Mouse (Mus musculus) cerebellum, postnatal 14 days (tissue): Measurements from ENCODE around the gene Cox20.
"Not testable (repeated sequence)": the region's sequence is repeated elsewhere in the genome, so short reads cannot be mapped to it uniquely, and the experiment has no call there.

Experiments used
- DNase-seq, 2 experiments: peaks; one replicate each; pipeline ENCODE4 v3.0.0; 2021; ENCODE audit warnings: mixed read lengths in 2 of 2

Cox20 gene

DNA sequence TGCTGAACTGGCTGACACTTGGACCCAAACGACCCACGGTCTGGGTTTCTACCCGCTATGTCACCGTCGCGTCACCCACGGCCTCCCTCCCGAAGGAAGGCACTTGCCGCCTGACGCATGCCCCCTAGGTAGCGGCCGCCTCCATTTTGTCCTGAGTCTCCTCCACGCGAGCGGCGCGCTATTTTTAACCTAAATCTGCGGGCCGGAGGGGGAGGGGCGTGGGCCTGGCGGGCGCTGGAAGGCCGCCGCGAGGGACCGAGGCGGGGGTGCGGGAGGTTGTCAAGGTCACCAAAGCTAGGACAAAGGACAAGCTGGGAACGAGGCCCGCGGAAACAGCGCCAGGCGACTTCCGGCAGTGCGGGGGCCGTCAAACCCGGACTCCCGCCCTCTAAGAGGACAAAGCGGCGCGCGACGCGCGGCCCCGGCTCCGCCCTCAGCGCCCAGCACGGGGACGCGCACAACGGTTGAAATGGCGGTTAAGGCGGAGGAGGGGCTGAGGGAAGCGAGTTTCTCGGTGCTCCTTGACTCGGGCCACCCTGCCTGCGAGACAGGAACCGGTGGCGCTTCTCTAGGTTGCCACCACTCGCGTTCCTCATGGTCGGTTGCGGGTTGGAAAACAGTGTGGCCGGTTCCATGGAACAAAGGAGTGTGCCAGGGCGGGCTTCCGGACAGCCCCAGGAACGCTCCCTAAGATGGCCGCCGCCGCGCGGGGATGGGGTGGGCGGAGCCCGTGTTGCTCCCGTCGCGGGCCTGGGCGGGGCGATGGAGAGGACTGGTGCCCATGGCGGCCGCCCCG is at the start of gene Cox20:
TSS of gene Cox20 (plus strand) at position 742 of the 796 bp plus-strand sequence.
- peak; percentile 98 for DNase-seq

DNA sequence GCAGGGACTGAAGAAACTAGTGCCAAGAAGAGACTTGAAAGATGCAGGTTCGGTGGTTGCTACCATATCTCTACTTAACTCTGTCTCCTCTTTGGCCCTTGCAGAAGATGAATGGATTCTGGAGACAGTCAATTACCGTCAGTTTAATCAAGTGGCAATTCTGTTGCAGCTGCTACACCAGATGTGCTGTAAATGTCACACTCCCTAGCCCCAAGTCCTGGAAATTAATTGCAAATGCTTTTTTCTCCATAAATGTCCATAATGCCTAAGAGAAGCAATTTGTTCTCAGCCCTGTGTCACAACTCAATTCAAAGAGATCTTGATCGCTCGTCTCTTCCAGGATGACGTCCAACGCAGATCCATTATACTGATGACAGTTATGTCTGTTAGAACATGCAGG is 48.3 kb upstream of the Cox20 start:
- no peak for DNase-seq

GRCm38 (mm10) chr1:178275174-178275730 is 43.7 kb upstream of the Cox20 start:
- DNase-seq, result no peak

GRCm38 (mm10) chr1:178275738-178276053 is 43.2 kb upstream of the Cox20 start:
- no peak for DNase-seq

- DNase-seq, result peak; percentile 85
These were observed 42.6 kb upstream of the Cox20 start for GRCm38 (mm10) chr1:178276054-178276911.

DNA sequence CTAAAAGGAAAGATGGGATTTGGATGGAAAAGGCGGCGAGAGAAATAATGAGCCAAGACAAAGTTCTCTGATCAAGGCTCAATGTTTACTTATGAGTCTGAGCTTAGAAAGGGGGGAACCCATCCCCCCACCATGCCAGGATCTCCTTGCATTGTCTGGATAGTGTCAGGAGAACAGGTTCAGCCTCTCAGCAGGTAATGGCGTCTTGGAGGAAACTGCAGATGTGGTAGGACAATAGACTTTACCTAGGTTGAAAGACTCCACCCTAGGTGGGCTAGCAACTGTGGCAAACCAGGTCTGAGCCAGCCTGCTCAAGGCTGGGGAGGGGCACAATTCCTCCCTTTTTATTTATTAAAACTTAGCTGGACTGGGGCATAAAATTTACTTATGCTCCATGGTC is 35.6 kb upstream of the Cox20 start:
- not testable (repeated sequence) for DNase-seq

DNA sequence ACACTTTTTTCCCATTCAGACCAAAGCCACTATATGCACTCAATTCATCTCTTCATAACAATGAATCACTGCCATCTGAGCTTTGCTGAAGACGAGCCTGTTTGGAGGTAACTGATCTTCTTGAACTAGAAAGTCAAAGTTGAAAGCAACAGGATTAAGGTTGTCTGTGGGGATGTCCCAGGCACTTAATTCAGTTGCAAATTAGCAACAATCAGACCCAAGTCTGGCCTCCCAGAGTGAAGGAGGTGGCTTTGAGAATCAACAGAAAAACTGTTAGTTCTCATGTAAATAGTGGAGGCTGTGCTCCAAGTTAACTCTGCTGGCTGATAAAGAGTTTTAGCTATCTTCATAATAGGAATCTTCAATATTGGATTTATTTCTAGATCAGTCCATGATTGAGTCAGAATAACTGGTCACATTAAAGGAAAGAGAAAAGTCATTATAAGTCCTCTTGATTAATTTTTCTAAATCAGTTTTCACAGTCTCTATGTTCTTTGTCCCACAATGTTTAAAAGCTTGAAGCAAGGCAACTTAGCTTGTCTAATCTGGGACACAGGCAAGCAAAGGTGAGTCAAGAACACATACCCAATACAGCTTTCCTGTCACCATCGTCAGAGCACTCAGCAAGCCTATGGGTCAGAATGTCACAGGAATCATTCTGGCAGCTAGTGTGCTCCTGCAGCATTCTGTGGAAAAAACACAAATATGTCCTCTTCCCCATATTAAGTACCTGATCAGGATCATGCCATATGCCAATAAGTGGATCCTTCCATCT is 34.8 kb upstream of the Cox20 start:
- no peak for DNase-seq

DNA sequence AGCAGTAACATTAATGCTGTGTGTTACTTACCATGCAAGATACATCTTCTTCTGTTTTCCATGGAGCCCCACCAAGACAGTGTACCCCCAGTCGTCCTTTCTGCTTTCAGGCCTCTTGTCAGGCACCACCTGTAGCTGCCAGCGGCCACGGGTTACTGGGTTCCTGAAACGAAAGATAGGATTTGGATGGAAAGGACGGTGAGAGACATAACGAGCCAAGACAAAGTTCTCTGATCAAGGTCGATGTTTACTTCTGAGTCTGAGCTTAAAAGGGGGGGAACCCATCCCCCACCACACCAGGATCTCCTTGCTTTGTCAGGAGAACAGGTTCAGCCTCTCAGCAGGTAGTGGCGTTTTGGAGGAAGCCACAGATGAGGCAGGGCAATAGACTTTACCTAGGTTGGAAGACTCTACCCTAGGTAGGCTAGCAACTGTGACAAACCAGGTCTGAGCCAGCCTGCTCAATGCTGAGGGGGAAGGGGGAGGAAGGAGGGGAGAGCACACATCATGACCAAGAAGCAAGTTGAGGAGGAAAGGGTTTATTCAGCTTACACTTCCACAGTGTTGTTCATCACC is 31.2 kb upstream of the Cox20 start:
- no peak for DNase-seq

GRCm38 (mm10) chr1:178291716-178292115 is 27.2 kb upstream of the Cox20 start:
- DNase-seq, result no peak

GRCm38 (mm10) chr1:178294051-178294450 is 24.9 kb upstream of the Cox20 start:
- DNase-seq, result no peak

DNA sequence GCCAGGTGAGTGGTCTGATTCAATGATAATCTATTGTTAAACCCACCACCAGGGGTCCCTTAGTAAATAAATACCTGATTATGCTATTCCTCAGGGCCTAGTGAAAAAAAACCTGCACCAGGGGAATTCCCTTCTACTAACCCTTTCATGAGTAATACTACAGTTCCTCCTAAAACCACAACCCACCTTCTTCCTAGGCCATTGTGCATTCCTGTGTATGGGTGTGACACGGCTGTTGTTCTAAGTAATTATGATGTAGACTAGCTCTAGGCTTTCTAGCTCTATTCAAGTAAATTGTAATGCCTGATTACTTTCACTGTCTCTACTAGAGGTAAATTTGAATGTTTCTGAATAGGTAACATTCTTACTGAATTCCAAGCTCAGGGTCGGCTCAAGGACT is 17.7 kb upstream of the Cox20 start:
- not testable (repeated sequence) for DNase-seq

DNA sequence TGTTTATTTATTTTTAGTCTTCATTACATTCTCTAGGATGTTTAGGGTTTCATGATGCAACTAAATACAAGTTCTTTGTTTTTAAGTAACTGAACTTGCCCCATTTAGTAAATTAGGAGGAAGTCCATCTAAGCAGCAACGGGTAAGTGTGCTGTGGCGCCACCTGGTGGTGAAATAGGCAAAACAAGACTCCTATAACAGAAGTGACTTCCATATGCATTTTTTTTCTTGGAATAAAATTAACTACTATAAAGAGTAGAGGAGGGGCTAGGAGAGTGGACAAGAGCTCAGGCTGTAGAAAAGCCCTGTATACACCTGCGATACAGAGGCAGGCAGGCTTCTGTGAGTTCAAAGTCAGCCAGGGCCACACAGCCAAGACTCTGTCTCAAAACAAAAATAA is 15.5 kb upstream of the Cox20 start:
- peak; percentile 84 to 88 for DNase-seq

DNA sequence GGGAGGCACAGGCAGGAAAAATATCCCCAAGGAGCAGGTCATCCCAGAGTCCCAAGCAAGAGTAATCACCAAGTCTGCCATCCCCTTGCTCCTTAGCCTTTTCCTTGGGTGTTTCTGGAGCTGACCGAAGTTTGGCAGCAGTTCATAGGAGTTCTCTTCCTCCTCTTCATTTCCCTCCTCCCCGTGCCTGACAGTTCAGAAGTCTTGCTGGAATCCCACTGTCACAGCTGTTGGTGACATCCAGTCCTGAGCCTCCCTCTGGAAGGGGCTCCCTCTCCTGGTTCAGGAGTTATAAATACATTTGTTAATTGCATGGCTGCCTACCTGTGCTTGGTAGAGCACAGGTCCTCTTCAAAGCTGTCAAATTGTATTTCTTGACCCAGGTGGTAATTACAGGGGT is 9.4 kb upstream of the Cox20 start:
- DNase-seq, result no peak

DNA sequence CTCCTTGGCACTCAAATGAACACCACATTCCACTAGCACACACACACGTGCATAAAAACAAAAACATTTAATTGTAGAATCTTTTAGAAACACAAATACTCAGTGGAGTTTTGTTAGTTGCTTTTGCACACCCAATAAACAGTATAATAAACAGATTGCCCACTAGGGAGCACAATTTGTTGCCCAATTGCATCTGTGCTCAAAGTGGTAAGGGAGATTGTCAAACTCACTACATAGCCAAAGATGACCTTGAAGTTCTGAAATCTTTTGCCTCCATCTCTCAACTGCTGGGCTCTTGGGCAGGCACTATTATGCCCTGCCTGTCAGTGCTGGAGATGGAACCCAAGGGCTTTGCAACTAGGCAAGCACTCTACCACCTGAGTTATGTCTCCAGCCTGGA is 8.8 kb upstream of the Cox20 start:
- no peak for DNase-seq

- DNase-seq, result no peak
These were observed 5.8 kb upstream of the Cox20 start for GRCm38 (mm10) chr1:178313039-178313597.

DNA sequence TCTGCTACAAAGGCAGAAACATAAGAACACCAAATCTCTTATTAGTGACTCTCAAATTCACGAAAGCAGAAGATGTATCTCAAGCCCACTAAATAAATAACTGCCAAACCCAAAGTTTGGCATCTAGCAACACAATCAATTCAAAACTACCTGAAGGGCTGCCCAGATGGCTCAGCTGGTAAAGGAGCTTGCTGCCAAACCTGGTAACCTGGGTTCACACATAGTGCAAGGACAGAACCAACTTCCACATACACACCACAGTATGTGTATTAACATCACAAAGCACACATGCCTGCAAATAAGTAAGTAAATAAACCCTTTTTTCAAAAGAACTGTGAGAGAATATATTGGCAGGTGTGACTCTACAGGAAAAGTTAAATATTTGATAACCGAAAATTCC is 4.7 kb upstream of the Cox20 start:
- DNase-seq, result peak in 1 of 2 experiments; percentile 42

DNA sequence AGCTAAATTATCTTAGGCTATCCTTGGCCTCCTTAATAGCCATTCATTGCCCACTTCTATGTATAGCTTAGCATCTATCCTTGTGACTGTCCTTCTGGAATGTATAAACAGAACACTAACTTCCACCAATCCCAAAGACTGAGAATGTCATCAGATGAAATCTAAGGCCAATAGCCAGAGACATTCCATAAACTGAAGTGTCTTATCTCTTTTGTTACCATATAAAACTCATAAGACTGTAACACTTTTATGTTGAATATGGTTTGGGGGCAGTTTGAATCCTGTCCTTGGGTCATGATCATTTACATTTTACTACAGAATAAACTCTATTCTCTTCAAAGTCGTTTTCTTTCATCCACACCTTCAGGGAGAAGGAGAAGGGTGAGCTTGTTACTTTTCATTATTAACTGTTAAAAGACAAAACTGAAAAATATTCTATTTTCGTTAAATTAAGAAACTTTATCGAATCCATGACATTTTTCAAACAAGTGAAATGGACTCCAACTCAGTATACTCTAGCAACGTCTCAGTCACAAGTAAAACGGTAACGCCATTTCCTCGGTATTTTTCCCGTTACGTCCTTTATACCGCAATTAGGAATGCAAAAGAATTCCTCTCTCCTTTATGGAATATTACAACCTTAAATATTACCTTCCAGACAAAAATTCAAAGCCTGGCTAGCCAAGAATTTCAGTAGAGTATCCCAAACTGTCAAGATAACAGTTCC is 1.5 kb upstream of the Cox20 start:
- peak in 1 of 2 experiments; percentile 25 for DNase-seq

GRCm38 (mm10) chr1:178318002-178318388 is 935 bp upstream of the Cox20 start:
- no peak for DNase-seq

- peak in 1 of 2 experiments; percentile 48 for DNase-seq
These were observed 536 bp downstream of the Cox20 start for GRCm38 (mm10) chr1:178319295-178320037.

GRCm38 (mm10) chr1:178320038-178320722 is 1.2 kb downstream of the Cox20 start:
- peak in 1 of 2 experiments; percentile 34 for DNase-seq
